Mouse (Mus musculus): ENCODE measurements at regions not wholly inside any gene's neighbourhood (a gene's known extent, or its start where the extent isn't known, plus 50 kb on each side); places are given as distances from the start of the nearest gene placed in this dataset.

GRCm38 (mm10) chr4:4205158-4205557 is 127.8 kb upstream of the Sdr16c6 start:
- DNase-seq: no peak
- 47% methylated on average over 1 of the region's 1 CpGs for WGBS
- Histone ChIP-seq H3K4me1 (ENCODE audit: control insufficient read depth, insufficient read depth, low read length) (no peaks in the 10 kb centered on the region), H3K4me3 (replicated peaks; ENCODE audit: extremely low read depth, low read depth, low read length) (no peak overlapping the region)
- TF ChIP-seq POLR2A (IDR thresholded peaks at IDR 0.05; ENCODE audit: borderline replicate concordance, extremely low read depth, low read depth, low read length): no peak
- TF ChIP-seq CTCF (IDR thresholded peaks at IDR 0.05; ENCODE audit: insufficient read depth, low read length): no peak

- no peak for DNase-seq
- 48% methylated on average over 2 of the region's 2 CpGs for WGBS
Measured at GRCm38 (mm10) chr4:4199309-4199708, 122.0 kb upstream of the Sdr16c6 start.

GRCm38 (mm10) chr4:4195834-4196233 is 118.5 kb upstream of the Sdr16c6 start:
- no peak for TF ChIP-seq CTCF (IDR thresholded peaks at IDR 0.05; ENCODE audit: insufficient read depth, low read length)
- TF ChIP-seq POLR2A (IDR thresholded peaks at IDR 0.05; ENCODE audit: borderline replicate concordance, extremely low read depth, low read depth, low read length): no peak
- WGBS: 58% methylated on average over 2 of the region's 2 CpGs
- no peak overlapping the region for H3K4me3 ChIP-seq (replicated peaks; ENCODE audit: extremely low read depth, low read depth, low read length)
- DNase-seq: no peak
- no peaks in the 10 kb centered on the region for H3K4me1 ChIP-seq (ENCODE audit: control insufficient read depth, insufficient read depth, low read length)

More at GRCm38 (mm10) chr4:4199309-4199708, 122.0 kb upstream of the Sdr16c6 start:
- Histone ChIP-seq H3K4me1 (ENCODE audit: control insufficient read depth, insufficient read depth, low read length) (no peaks in the 10 kb centered on the region), H3K4me3 (replicated peaks; ENCODE audit: extremely low read depth, low read depth, low read length) (no peak overlapping the region)
- TF ChIP-seq CTCF (IDR thresholded peaks at IDR 0.05; ENCODE audit: insufficient read depth, low read length): no peak
- no peak for TF ChIP-seq POLR2A (IDR thresholded peaks at IDR 0.05; ENCODE audit: borderline replicate concordance, extremely low read depth, low read depth, low read length)

- H3K4me1 ChIP-seq (ENCODE audit: control insufficient read depth, insufficient read depth, low read length): no peaks in the 10 kb centered on the region
- no peak overlapping the region for H3K4me3 ChIP-seq (replicated peaks; ENCODE audit: extremely low read depth, low read depth, low read length)
- no peak for TF ChIP-seq POLR2A (IDR thresholded peaks at IDR 0.05; ENCODE audit: borderline replicate concordance, extremely low read depth, low read depth, low read length)
- no peak for TF ChIP-seq CTCF (IDR thresholded peaks at IDR 0.05; ENCODE audit: insufficient read depth, low read length)
- WGBS: 54% methylated on average over 8 of the region's 8 CpGs
- DNase-seq: no peak
Measured at GRCm38 (mm10) chr4:4195250-4195649, 117.9 kb upstream of the Sdr16c6 start.
